Mouse (Mus musculus): ENCODE results near the gene Pip4k2a. TPM values are rescaled to one million over a fixed set of nuclear protein-coding genes. Genes with fewer than 3 reads are reported as not detected.
A peak's percentile ranks its signal among the peaks of the same experiment; 100 is the strongest.
"Not testable (repeated sequence)": the region's sequence is repeated elsewhere in the genome, so short reads cannot be mapped to it uniquely, and the experiment has no call there.

The Pip4k2a gene
- total and polyA plus RNA-seq, 3 experiments = 33.9 to 102 (median 72.3) TPM

DNA sequence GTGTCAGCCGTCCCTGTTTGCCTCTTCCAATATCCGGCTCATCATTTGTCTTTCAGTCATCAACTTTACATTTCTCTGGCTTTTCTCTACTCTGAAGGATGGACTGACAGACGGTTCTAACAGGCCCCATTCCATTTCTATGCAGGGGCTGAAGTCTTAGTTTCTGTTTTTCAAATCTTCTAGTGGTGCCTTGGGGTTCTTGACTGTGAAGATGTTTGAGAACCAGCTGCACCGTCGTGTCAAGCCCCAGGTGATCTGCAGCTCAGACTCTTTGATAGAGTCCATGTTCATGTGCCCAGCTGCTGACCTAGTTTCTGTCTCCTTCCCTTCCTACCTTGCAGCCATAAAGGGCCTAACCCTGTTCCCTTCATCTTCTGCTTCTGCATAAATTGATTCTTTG, 18.4 kb upstream of the Pip4k2a start:
- no peak for TF ChIP-seq TAL1 (conservative IDR thresholded peaks at IDR 0.05; ENCODE audit: low read depth, low read length)
- no peak for TF ChIP-seq CTCF (IDR thresholded peaks at IDR 0.05; ENCODE audit: low read depth, low read length)
- no peak for TF ChIP-seq POLR2AphosphoS5 (IDR thresholded peaks at IDR 0.05; ENCODE audit: insufficient replicate concordance, low read depth, low read length)
- TF ChIP-seq GATA1 (IDR thresholded peaks at IDR 0.05; ENCODE audit: borderline replicate concordance, low read length) = no peak
- TF ChIP-seq GATA2 (IDR thresholded peaks at IDR 0.05; ENCODE audit: borderline replicate concordance, low read depth, low read length) = no peak
- DNase-seq (ENCODE audit: low spot score) = no peak
- Histone ChIP-seq H3K4me3 (ENCODE audit: low read depth, low read length) (no peak overlapping the region), H3K27me3 (ENCODE audit: insufficient read depth, low read length) (no peaks in the 10 kb centered on the region), H3K9me3 (replicated peaks) (no peaks in the 10 kb centered on the region), H3K36me3 (replicated peaks) (no peaks in the 10 kb centered on the region), H3K4me1 (ENCODE audit: insufficient read depth, low read depth, low read length) (peaks cover 52% of the 10 kb centered on the region)
- no peak for ATAC-seq (ENCODE audit: extremely low read depth, insufficient number of reproducible peaks, low FRiP score, poor library complexity, severe bottlenecking)

DNA sequence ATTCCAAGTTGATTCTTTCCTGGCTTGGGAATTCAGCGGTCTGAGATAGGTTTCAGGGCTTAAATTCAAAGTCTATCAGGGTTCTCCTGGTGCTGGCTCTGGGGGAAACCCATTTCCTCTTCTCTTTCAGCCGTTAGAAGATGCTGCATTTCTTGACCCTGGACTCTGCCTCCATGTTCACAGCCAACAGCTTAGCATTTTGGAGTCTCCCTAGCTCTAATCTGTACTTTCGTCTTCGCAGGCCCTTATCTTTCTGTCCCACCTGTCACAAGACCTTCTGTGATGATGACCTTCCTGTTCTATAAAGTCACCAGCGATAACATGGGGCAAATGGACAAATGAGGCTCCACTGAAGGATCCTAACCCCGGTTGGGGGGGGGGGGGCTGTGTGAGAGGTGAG, 13.5 kb upstream of the Pip4k2a start:
- DNase-seq (ENCODE audit: low spot score) = peak; percentile 72
- H3K4me3 ChIP-seq (ENCODE audit: low read depth, low read length) = no peak overlapping the region; the same call in 1 of the 2 replicates

DNA sequence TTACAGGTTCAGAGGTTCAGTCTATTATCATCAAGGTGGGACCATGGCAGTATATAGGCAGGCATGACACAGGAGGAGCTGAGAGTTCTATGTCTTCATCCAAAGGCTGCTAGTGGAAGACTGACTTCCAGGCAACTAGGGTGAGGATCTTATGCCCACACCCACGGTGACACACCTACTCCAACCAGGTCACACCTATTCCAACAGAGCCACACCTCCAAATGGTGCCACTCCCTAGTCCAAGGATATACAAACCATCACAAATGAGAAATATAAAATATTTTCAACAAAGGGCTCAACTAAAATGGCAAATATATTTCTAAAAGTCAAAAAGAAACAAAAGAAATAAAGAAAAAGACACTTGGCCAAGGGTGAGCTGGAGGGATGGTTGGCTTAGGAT, 12.6 kb upstream of the Pip4k2a start:
- DNase-seq (ENCODE audit: low spot score); H3K36me3 ChIP-seq (replicated peaks); H3K9me3 ChIP-seq (replicated peaks); ATAC-seq (ENCODE audit: extremely low read depth, insufficient number of reproducible peaks, low FRiP score, poor library complexity, severe bottlenecking); H3K27me3 ChIP-seq (ENCODE audit: insufficient read depth, low read length); H3K4me3 ChIP-seq (ENCODE audit: low read depth, low read length): not testable (repeated sequence)
- peaks cover 70% of the 10 kb centered on the region for H3K4me1 ChIP-seq (ENCODE audit: insufficient read depth, low read depth, low read length)

More for the DNA sequence above, 13.5 kb upstream of the Pip4k2a start:
- Histone ChIP-seq H3K27me3 (ENCODE audit: insufficient read depth, low read length) (no peaks in the 10 kb centered on the region), H3K4me1 (ENCODE audit: insufficient read depth, low read depth, low read length) (peaks cover 70% of the 10 kb centered on the region), H3K9me3 (replicated peaks) (no peaks in the 10 kb centered on the region), H3K36me3 (replicated peaks) (no peaks in the 10 kb centered on the region)
- ATAC-seq (ENCODE audit: extremely low read depth, insufficient number of reproducible peaks, low FRiP score, poor library complexity, severe bottlenecking) = peak; percentile 98
- no peak for TF ChIP-seq POLR2AphosphoS5 (IDR thresholded peaks at IDR 0.05; ENCODE audit: insufficient replicate concordance, low read depth, low read length)
- peak; percentile 93 for TF ChIP-seq TAL1 (conservative IDR thresholded peaks at IDR 0.05; ENCODE audit: low read depth, low read length)

DNA sequence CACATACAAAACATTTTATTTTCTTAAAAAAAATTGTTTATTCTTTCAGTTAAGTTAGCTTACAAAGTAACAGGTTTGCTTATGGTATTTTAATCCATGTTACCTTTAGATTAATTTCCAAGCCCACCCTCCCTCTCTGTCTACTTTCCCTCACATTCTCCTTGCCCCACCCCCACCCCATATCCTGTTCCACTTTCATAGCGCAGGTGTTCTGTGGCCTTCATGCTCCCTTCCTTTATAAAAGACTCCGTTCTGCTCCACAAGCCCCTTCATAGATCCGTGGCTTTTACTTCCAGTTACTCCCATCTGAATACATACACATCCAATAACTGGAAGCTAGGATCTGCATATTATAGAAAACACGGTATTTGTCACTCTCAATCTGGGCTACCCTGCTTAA, 9.7 kb upstream of the Pip4k2a start:
- peaks cover 62% of the 10 kb centered on the region for H3K4me1 ChIP-seq (ENCODE audit: insufficient read depth, low read depth, low read length)
- H3K4me3 ChIP-seq (ENCODE audit: low read depth, low read length) = no peak overlapping the region
- H3K36me3 ChIP-seq (replicated peaks) = no peaks in the 10 kb centered on the region
- H3K9me3 ChIP-seq (replicated peaks) = no peaks in the 10 kb centered on the region
- no peak for DNase-seq (ENCODE audit: low spot score)
- H3K27me3 ChIP-seq (ENCODE audit: insufficient read depth, low read length) = no peaks in the 10 kb centered on the region
- no peak for ATAC-seq (ENCODE audit: extremely low read depth, insufficient number of reproducible peaks, low FRiP score, poor library complexity, severe bottlenecking)
- TF ChIP-seq GATA1 (IDR thresholded peaks at IDR 0.05; ENCODE audit: borderline replicate concordance, low read length) = no peak
- TF ChIP-seq CTCF (IDR thresholded peaks at IDR 0.05; ENCODE audit: low read depth, low read length) = no peak
- no peak for TF ChIP-seq POLR2AphosphoS5 (IDR thresholded peaks at IDR 0.05; ENCODE audit: insufficient replicate concordance, low read depth, low read length)
- TF ChIP-seq GATA2 (IDR thresholded peaks at IDR 0.05; ENCODE audit: borderline replicate concordance, low read depth, low read length) = no peak
- TF ChIP-seq TAL1 (conservative IDR thresholded peaks at IDR 0.05; ENCODE audit: low read depth, low read length) = no peak

DNA sequence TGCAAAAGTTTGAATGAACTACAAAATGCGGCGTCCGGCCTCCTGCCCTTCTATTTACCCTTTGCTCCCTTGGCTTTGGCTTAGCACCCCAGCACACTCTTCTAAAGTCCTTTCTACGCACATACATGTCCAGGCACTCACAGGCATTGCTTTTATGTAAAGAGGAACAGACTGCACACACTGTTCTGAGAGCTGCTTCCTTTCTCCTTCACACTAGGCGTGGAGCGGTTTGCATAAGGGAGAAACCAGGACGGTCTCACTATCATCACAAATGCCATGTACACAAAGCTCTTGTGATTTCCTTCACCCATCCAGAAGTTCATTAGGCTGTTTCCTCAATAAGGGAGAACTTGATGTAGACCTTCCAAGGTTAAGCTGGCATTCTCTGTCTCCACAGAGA, 8.2 kb upstream of the Pip4k2a start:
- TF ChIP-seq GATA2 (IDR thresholded peaks at IDR 0.05; ENCODE audit: borderline replicate concordance, low read depth, low read length) = no peak
- H3K4me1 ChIP-seq (ENCODE audit: insufficient read depth, low read depth, low read length) = peaks cover 61% of the 10 kb centered on the region
- H3K4me3 ChIP-seq (ENCODE audit: low read depth, low read length) = no peak overlapping the region
- no peaks in the 10 kb centered on the region for H3K9me3 ChIP-seq (replicated peaks)
- H3K36me3 ChIP-seq (replicated peaks) = no peaks in the 10 kb centered on the region
- H3K27me3 ChIP-seq (ENCODE audit: insufficient read depth, low read length) = no peaks in the 10 kb centered on the region
- ATAC-seq (ENCODE audit: extremely low read depth, insufficient number of reproducible peaks, low FRiP score, poor library complexity, severe bottlenecking) (no peak), DNase-seq (ENCODE audit: low spot score) (no peak)

DNA sequence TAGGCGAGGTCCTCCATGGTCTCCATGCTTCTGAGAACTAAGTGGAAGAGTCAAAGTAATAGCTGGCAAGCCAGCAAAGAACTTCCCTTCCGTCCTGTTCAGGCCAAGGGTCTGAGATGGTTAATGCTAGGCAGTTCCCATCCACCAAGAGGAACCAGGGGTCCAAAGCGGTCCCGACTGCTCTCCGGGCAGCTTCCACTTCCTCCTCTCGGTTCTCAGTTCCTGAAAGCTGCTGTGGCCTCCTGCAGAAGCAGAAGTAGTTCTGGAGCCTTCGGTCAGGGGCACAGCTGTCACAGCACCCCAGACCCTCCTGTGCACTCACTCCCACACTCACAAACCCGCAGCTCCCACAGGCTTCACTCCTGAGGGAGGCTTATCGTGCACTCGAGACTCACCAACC, 6.9 kb upstream of the Pip4k2a start:
- TF ChIP-seq CTCF (IDR thresholded peaks at IDR 0.05; ENCODE audit: low read depth, low read length) = no peak
- no peak for TF ChIP-seq GATA1 (IDR thresholded peaks at IDR 0.05; ENCODE audit: borderline replicate concordance, low read length)
- no peak for TF ChIP-seq TAL1 (conservative IDR thresholded peaks at IDR 0.05; ENCODE audit: low read depth, low read length)
- TF ChIP-seq POLR2AphosphoS5 (IDR thresholded peaks at IDR 0.05; ENCODE audit: insufficient replicate concordance, low read depth, low read length) = no peak
- no peak for TF ChIP-seq GATA2 (IDR thresholded peaks at IDR 0.05; ENCODE audit: borderline replicate concordance, low read depth, low read length)
- Histone ChIP-seq H3K4me3 (ENCODE audit: low read depth, low read length) (peak overlapping the region; percentile 52; the same call in 1 of the 2 replicates), H3K9me3 (replicated peaks) (no peaks in the 10 kb centered on the region), H3K4me1 (ENCODE audit: insufficient read depth, low read depth, low read length) (peaks cover 54% of the 10 kb centered on the region), H3K36me3 (replicated peaks) (no peaks in the 10 kb centered on the region), H3K27me3 (ENCODE audit: insufficient read depth, low read length) (no peaks in the 10 kb centered on the region)
- ATAC-seq (ENCODE audit: extremely low read depth, insufficient number of reproducible peaks, low FRiP score, poor library complexity, severe bottlenecking) = peak; percentile 22; the same call in 1 of the 2 replicates
- peak; percentile 27 for DNase-seq (ENCODE audit: low spot score)

DNA sequence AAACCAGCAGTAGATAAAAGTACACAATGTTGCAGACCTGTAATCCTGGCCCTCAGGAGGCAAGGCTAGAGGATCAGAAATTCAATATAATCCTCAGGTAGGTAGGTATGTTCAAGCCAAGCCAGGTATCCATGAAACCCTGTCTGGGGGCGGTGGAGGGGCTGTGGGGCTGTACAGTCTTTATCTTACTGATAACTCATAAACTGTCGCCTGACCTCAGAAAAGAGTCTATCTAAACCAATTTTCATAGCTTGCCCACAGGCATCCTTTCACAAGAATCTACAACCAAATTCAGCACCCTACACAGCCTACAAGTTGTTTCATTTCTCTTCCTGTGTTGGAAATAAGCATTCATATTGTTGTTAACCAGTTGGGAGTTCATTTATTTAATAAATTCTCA, 1.5 kb upstream of the Pip4k2a start:
- no peak overlapping the region for H3K4me3 ChIP-seq (ENCODE audit: low read depth, low read length)
- H3K27me3 ChIP-seq (ENCODE audit: insufficient read depth, low read length) = no peaks in the 10 kb centered on the region
- H3K36me3 ChIP-seq (replicated peaks) = no peaks in the 10 kb centered on the region
- TF ChIP-seq GATA2 (IDR thresholded peaks at IDR 0.05; ENCODE audit: borderline replicate concordance, low read depth, low read length) (no peak), CTCF (IDR thresholded peaks at IDR 0.05; ENCODE audit: low read depth, low read length) (no peak), TAL1 (conservative IDR thresholded peaks at IDR 0.05; ENCODE audit: low read depth, low read length) (no peak), GATA1 (IDR thresholded peaks at IDR 0.05; ENCODE audit: borderline replicate concordance, low read length) (no peak), POLR2AphosphoS5 (IDR thresholded peaks at IDR 0.05; ENCODE audit: insufficient replicate concordance, low read depth, low read length) (no peak)
- peaks cover 48% of the 10 kb centered on the region for H3K4me1 ChIP-seq (ENCODE audit: insufficient read depth, low read depth, low read length)
- ATAC-seq (ENCODE audit: extremely low read depth, insufficient number of reproducible peaks, low FRiP score, poor library complexity, severe bottlenecking) = no peak
- H3K9me3 ChIP-seq (replicated peaks) = no peaks in the 10 kb centered on the region
- no peak for DNase-seq (ENCODE audit: low spot score)

All from G1E (cell line).